Comparison of ENCODE assay signal across 8 mouse cellular contexts in the genomic region with DNA sequence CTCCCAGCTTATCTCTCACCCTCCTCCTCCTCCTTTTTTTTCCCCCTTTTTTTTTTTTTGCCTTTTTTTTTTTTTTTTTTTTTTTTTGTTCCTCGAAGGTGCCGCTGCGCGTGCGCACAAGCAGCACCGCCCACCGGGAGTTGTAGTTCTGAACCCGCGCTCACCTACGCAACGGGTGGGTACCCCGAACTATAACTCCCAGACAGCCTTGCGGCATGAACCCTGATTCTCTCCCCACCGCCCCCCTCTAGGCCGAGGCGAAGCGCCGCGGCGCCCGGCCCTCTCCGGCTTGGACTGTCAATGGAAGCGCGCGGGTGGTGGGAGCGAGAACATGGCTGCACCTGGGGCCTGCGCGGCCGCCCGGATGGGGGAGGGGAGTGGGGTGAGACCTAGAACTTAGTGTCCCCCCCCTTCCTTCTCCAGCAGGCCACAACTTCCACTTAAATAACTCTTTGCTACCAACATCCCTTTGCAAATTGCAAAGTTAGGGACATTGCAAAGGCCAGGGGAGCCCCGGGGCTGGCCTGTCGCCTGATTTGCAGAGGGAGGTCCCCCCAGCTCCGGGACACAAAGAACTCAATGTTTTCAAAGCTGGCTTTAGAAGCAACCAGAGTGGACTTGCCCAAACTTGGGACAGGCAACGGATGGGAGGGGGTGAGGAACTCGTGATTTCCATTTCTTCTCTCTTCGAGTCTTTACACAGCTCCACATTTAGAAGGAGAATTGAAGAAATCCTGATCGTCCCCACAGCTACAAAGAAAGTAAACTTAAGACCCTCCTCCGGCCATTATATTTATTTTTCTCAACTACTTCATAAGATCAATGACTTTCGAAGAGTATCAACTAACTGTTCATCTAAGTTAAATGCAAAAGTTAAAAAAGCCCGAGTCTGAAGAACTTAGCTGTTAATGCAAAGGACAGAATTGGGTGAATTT. TPM values are rescaled to one million over a fixed set of nuclear protein-coding genes. Genes with fewer than 3 reads are reported as not detected.
A peak's percentile ranks its signal among the peaks of the same experiment; 100 is the strongest.
DNase-seq lines count a peak whose midpoint lies in the region; ATAC-seq lines count a peak whose summit lies in the region.

Gtf2i (minus strand) TSS at position 73 of the 935 bp plus-strand sequence.

- peaks cover 4% of the 10 kb centered on the region for H3K36me3 ChIP-seq in lung, embryonic 16.5 days (ENCODE audit: control insufficient read depth, insufficient read depth, low read length)

- peak within 1 kb of the TSS; percentile 68 for H3K4me3 ChIP-seq in lung, embryonic 16.5 days (ENCODE audit: low read length)

- peak; percentile 92 for DNase-seq in MEL-GATA-1-ER (ENCODE audit: extremely low read depth, low read depth)
- DNase-seq in cerebellum, adult 8-10 months: peak; percentile 94
- DNase-seq in forelimb bud, embryonic 11.5 days (ENCODE audit: low read depth, low spot score): peak; percentile 98
- peak; percentile 89 for DNase-seq in layer of hippocampus, adult 9-10 months (ENCODE audit: low spot score)
- peak; percentile 88 for DNase-seq in ovary, postnatal 10 days (ENCODE audit: low spot score)
- peak; percentile 93 to 94 for DNase-seq in thymus, postnatal 10 days (ENCODE audit: low spot score in 2 of 2)

- under 1% methylated on average over 40 of the region's 40 CpGs for WGBS in lung, embryonic 16.5 days

- ATAC-seq in hematopoietic stem cell, adult 5-6 weeks (replicated peaks in 1 of 2; ENCODE audit: insufficient read depth in 1 of 2, low FRiP score in 2 of 2, low TSS enrichment in 1 of 2, low read depth in 1 of 2, poor library complexity in 2 of 2, severe bottlenecking in 2 of 2): peak; percentile 85 to 92
- ATAC-seq in lung, embryonic 16.5 days (ENCODE audit: low read depth): peak; percentile 91

- H3K27me3 ChIP-seq in lung, embryonic 16.5 days (ENCODE audit: control insufficient read depth, insufficient read depth, low read depth, low read length): no peaks in the 10 kb centered on the region

- H3K4me2 ChIP-seq in lung, embryonic 16.5 days (ENCODE audit: low read depth, low read length): peak within 1 kb of the TSS; percentile 64

- H3K4me1 ChIP-seq in lung, embryonic 16.5 days (replicated peaks; ENCODE audit: control insufficient read depth, insufficient read depth, low read length): peaks cover 23% of the 10 kb centered on the region

- H3K27ac ChIP-seq in lung, embryonic 16.5 days (ENCODE audit: low read length): peak within 1 kb of the TSS; percentile 98

- H3K9me3 ChIP-seq in lung, embryonic 16.5 days (ENCODE audit: control insufficient read depth, low read length): no peaks in the 10 kb centered on the region

- peak within 1 kb of the TSS; percentile 92 for H3K9ac ChIP-seq in lung, embryonic 16.5 days (ENCODE audit: low read length)

RNA-seq across cellular contexts. Expression of gene Gtf2i, which starts in this region (rescaled TPM):
- total RNA-seq in hematopoietic stem cell, adult 5-6 weeks (2017): 81.7 and 88.4 TPM in 2 replicates
- polyA plus RNA-seq in lung, embryonic 16.5 days (2015; fragmentation: Nextera tagmentation; extraction: Ambion mirVana): 165 and 170 TPM in 2 replicates

Comparison
In these comparisons a context has a peak if more than half of its experiments do, and no peak if none do; other contexts are left out.
1. Peak in every context shown above with its lines: DNase-seq, ATAC-seq, H3K4me3 ChIP-seq and H3K27ac ChIP-seq.